Mouse (Mus musculus) thymus, adult 2 months (tissue): ENCODE measurements around the gene Gm11237.
"Not testable (repeated sequence)": the region's sequence is repeated elsewhere in the genome, so short reads cannot be mapped to it uniquely, and the experiment has no call there.

Source experiments
- CTCF ChIP-seq: fragments of 200-500 bp; IDR thresholded peaks from 2 replicates; pipeline ENCODE4 v1.5.1; 2012; ENCODE audit warnings: mild to moderate bottlenecking, control low read depth, low read length, moderate library complexity, borderline replicate concordance; ENCODE audit not compliant: control insufficient read depth, poor library complexity, insufficient read depth; ENCODE audit errors: extremely low read depth
- POLR2A ChIP-seq: fragments of 200-500 bp; IDR thresholded peaks from 2 replicates; pipeline ENCODE4 v1.6.1; 2012; ENCODE audit warnings: mild to moderate bottlenecking, low read length, control low read depth, moderate library complexity; ENCODE audit not compliant: control insufficient read depth, poor library complexity, insufficient read depth; ENCODE audit errors: extremely low read depth

DNA sequence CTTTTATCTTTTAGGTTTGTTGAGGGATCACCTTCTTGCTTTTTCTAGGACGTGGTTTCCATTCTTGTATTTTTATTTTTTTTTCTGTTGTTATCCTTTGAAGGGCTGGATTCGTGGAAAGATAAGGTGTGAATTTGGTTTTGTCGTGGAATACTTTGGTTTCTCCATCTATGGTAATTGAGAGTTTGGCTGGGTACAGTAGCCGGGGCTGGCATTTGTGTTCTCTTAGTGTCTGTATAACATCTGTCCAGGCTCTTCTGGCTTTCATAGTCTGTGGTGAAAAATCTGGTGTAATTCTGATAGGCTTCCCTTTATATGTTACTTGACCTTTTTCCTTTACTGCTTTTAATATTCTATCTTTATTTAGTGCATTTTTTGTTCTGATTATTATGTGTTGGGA, 39.1 kb downstream of the Gm11237 start:
- TF ChIP-seq CTCF, POLR2A: not testable (repeated sequence)
